Mouse (Mus musculus) WW6 (cell line): Measurements from ENCODE around the gene Phf14.
"Not testable (repeated sequence)": the region's sequence is repeated elsewhere in the genome, so short reads cannot be mapped to it uniquely, and the experiment has no call there.

Experiments
- DNase-seq: peaks from one replicate; pipeline ENCODE4 v3.0.0-alpha.2; 2013; ENCODE audit warnings: low read depth, low spot score

Gene Phf14

GRCm38 (mm10) chr6:11907269-11908032 lies at the start of gene Phf14, which contains the start of gene Ndufa4:
Gene Phf14 (plus strand): TSS chr6:11907809.
Gene Ndufa4 (minus strand): TSS chr6:11907497.
- DNase-seq = peak; percentile 72

GRCm38 (mm10) chr6:11875364-11875763 lies 32.2 kb upstream of the Phf14 start:
- not testable (repeated sequence) for DNase-seq

DNA sequence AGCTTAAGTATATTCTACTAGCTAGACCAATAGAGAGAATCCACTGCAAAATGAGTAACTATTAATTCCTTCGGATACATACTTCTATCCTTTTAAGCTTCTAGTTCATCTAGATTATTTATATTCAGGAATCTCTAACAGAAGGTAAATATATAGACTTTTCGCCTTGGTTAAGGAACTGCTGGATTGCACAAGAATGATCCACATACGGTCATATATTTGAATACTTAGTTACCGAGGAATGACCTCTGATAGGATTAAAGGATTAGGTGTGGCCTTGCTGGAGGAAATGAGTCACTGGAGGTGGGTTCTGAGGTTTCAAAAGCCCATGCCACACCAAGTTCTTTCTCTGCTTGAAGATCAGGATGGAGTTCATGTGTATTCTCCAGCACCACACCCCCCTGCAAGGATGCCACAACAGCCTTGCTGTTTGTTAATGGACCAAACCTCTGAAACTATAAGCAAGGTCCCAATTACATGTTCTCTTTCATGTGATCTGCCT lies 6.7 kb upstream of the Phf14 start:
- DNase-seq = no peak

GRCm38 (mm10) chr6:11906890-11907268 lies 730 bp upstream of the Phf14 start:
- no peak for DNase-seq

DNA sequence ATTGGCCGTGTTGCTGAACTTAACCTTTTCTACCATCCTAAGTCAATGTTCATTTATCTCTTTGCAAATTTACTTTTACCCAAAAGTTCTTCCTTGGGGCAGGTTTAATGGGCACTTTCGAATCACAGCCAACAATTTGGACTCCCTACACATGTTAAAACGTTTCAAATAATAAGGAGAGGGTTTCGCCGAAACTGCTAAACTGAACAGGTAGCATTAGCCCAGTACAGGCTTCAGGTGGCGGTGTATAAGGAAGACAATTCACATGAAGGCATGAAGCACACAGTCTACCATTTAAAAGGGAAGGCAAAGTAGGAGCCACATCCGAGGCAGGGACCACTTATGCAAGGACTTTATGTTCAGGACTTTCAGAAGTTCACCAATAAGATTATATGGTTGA lies 561 bp downstream of the Phf14 start:
- no peak for DNase-seq

DNA sequence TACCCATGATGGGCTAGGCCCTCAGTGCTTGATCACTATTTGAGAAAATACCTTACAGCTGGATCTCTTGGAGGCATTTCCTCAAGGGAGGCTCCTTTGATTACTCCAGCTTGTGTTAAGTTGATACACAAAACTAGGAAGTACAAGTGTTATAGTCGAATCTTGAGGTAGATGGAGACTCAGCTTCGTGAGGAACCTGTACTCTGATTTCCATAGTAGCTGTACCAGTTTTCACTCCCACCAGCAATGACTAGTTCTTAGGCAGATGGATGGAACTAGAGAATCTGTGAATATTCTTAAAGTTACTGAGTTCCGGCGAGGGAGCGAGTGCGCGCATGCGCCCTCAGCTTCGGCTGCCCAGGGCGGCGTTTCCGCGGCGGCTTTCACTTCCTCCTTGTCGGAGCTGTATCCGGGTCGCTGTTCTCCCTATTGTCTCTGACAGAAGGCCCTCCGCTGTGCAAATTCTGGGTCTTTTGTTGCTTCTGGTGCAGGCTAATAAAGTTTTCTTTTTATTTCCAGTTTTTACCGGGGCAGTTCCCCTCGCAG lies 18.0 kb downstream of the Phf14 start:
- DNase-seq = peak; percentile 65

DNA sequence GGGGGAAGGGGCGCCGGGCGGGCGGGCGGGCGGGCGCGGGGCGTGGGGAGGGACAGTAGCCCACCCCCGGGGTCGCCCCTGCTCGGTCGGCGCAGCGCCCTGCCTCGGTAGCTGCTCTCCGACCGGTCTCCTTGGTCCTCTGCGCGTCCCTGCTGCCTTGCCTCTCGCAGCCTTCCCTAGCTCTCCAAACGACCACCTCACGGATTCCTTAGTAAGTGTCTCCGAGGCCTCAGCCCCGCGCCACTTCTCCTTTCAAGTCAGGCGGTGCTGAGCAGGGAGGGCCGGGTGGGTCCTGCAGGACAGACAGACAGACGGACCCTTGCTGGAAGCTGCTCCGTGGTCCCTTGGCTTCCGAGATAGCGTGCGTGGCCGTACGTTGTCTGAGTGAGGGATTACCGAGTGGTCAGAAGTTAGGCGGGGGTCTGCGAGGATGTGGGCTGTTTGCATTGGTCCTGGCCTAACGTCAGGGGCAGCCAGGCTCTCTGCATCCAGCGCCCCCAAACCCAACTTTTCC lies 18.5 kb downstream of the Phf14 start:
- DNase-seq = no peak

DNA sequence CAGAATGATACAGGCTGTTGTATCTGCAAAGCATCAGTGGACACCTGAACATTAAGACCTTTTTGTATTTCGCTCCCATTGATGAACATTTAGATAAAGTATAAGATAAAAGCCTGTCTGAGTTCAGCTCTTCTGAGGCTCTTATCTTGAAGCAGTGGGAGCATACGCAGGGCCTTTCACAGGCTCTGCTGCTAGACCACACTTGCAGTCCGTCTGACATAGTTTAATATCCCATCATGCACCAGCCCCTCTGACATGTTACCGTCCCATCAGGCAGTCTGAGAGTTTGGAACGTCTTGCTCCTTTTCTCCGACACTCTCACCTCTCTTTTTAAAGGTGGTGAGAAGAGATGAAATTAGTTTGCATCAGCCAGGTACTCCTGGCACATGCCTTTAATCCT lies 19.9 kb downstream of the Phf14 start:
- no peak for DNase-seq

DNA sequence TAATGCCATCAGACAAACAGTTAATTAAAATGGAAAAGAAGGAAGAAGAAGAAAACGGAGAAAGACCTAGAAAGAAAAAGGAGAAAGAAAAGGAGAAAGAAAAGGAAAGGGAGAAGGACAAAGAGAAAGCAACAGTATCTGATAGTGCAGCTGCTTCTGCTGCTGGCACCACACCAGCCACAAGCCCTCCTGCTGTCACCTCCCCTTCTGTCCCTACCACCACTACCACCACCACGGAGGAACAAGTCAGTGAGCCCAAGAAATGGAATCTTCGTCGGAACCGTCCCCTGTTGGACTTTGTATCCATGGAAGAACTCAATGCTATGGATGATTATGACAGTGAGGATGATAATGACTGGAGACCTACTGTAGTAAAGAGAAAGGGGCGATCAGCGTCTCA lies 25.8 kb downstream of the Phf14 start:
- no peak for DNase-seq

DNA sequence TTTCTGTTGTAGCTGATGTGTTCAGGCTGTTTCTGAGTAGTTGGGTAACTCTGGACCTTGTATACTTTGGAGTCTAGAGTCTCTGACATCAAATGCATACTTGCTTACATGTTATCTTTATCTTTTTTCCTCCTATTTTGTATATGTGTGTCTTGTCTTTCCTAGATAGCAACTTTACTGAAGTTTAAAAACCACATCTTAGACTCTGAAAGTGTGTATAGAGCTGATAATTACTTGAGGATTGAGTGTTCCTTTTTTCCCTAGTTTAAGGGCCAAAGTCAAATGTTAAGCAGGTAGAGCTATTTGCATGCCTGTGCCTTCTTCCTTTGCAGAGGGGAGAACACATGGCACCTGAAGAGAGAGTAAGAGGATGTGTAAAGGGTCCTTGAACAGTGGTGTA lies 33.3 kb downstream of the Phf14 start:
- DNase-seq = no peak

DNA sequence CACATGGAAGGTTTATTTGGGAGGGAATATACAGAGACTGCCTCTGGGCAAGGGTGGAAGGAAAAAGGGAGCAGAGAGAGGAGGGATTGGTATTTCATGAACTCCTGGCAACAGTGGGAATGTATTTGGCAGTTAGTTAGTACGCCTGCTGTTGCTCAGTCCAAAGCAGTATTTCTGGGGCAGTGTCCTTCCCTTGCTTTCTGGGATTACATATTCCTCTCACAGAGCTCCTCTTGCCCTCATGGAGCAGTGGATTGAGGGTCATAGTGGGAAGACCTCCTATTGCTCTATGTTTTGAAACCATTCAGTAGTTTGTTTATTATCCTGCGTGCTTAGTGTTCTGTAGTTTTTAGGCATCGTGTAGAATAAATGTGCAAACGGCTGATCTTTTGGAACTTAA lies 34.5 kb downstream of the Phf14 start:
- DNase-seq = no peak

DNA sequence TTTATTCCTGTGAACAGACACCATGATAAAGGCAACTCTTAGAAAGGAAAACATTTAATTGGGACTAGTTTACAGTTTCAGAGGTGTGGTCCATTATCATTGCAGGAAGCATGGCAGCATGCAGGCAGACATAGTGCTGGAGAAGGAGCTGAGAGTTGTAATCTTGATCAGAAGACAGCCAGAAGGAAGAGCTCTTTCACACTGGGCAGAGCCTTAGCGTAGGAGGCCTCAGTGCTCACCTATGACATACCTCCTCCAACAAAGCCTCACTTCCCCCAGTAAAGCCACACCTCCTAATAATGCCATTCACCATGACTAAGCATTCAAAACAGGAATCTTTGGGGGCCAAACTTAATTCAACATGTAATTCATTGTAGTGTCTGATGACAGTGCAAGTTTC lies 40.5 kb downstream of the Phf14 start:
- no peak for DNase-seq

DNA sequence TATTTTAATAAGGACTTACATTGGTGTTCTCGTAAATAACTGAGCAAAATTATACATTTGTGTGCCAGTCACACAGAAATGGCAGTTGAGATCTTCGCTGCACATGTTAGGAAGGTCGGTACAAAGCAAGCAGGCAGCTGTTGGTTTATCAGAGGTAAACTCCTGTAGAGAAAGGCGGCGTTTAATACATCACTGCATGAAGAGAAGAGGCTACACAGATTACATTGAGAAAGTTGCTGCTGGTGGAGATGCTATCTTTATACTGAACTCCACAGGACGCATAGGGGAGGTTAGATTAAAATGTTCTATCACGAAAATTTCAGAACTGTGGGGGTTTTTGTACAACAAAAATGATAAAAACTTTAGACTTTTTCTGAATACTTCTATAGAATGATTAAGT lies 52.6 kb downstream of the Phf14 start:
- DNase-seq = no peak

DNA sequence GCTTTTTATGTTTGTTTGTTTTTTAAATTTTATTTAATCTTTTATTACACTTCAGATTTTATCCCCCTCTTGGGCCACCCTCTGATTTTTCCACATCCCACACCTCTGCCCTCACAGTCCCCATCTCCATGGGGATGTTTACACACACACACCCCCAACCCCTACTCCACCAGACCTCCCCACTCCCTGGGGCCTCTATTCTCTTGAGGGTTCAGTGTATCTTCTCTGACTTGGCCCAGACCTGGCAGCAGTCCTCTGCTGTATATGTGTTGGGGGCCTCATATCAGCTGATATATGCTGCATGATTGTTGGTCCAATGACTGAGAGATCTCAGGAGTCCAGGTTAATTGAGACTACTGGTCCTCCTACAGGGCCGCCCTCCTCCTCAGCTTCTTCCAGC lies 86.2 kb downstream of the Phf14 start:
- no peak for DNase-seq

DNA sequence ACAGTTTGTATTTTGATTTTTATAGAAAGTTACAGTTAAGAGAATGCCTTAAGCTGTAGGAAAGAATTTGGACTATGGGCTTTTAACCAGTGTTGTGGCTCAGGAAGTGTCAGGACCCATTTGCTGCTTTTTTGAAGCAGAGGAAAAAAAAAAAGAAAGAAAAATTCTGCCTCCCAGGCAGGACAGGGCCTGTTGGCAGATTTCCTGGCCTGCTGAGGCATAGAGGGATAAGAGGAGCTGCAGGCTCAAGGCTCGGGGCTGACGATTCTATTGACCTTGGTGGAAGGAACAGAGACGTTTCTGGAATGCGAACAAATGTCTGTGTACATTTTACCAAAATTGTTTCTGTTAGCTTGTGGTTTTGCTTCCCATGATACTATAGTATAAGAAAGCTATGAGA lies 91.0 kb downstream of the Phf14 start:
- DNase-seq = no peak

DNA sequence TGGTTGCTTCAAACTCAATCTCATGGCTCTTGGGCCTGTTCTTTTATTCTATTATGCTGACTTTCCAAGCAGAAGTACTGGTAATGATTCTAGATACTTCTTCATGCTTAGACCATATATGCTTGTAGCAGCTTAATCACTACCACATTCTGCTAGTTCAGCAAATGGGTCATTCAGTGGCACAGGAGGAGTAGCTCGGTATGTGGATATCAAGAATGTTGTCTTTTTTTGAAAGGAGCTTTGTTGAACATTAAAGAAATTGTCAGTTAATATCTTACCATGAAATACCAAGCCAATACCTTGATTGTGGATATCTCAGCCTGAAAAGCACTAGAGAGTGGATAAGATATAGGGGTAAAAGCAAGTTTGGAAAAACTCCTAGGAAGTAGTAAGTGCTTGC lies 91.9 kb downstream of the Phf14 start:
- no peak for DNase-seq

GRCm38 (mm10) chr6:12005455-12005854 lies 97.8 kb downstream of the Phf14 start:
- DNase-seq = no peak

DNA sequence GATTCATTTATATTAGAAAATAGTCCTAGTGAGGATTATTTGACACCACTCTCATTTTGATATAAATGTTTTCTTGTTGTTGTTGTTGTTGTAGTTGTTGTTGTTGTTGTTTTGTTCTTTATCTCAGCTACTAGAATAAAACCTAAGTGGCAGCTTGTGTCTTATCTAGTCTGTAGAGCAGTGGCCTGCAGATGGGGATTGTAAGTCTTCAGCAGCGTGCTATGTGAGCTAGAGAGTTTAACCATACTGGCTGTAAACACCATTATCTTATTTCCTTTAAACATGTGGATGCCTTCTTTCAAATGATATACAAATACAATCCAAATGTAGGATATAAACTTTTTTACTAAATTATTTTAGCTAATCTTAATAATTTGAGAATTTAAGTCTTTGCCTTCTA lies 98.4 kb downstream of the Phf14 start:
- no peak for DNase-seq

DNA sequence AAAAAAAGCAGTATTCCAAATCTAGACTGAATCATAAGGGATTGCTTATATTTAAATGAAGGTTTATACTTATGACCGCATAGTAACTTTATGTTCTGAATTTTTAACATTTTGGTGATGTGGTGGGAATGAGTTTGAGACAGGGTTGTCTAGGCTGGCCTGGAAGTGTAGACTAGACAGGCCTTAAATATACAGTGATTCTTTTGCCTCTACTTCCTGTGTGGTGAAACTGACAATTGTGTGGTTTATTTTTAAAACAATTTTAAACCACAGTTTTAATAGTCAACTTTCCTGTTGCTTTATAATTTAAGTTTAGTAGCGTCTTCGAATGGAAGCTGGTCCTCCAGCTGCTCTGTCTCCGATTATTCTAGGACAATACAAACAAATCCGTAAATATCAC lies 104.5 kb downstream of the Phf14 start:
- no peak for DNase-seq

DNA sequence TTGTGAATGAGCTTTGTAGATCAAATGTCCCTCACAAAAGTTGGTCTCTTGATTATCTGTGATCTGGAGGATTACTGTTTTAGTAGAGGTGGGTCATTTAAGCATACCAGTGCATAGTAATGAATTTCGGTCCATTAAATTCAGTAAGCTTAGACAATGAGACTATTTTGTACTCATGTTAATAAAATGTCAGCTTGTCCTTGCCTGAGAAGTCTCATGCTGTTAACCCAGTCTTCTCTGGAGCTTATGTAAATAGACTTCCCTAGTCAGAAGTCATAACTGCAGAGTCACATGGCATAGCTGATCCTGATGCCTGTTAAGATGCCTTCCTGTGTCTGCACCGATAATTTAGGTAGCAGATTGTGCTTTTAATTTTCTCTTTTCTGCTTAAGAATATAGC lies 106.4 kb downstream of the Phf14 start:
- DNase-seq = no peak

DNA sequence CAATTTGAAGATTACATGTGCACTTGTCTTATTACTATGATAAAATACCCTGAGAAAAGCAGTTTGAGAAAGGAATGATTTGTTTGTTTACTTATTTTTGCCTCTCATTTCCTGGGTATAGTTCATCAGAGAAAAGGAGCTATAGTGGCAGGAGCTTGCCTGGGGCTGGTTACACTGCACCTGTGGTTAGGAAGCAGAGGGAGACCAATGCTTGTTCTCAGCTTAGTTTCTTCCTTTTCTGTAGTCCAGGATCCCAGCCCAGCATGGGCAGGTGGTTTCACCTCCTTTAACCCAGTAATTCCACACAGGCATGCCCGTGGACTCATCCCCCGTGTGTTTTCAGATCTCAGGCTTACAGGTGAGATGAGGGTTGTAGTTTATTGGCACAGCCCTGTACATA lies 107.1 kb downstream of the Phf14 start:
- no peak for DNase-seq

- no peak for DNase-seq
Observed at GRCm38 (mm10) chr6:12019736-12020135, 112.1 kb downstream of the Phf14 start.

GRCm38 (mm10) chr6:12020156-12020555 lies 112.5 kb downstream of the Phf14 start:
- DNase-seq = no peak
